Comparison of ENCODE assay signal across 13 mouse cellular contexts in genomic region chr16:44149002-44149767, GRCm38 (mm10). TPM values are rescaled to one million over a fixed set of nuclear protein-coding genes. Genes with fewer than 3 reads are reported as not detected.
DNase-seq lines count a peak whose midpoint lies in the region; ATAC-seq and TF ChIP-seq lines count a peak whose summit lies in the region.
"Had no signal": no experiment of that assay in that cellular context is flagged by ENCODE, and none has a peak within 500 bp of the region (broad histone marks: within the 10 kb centered on the region; RNA-seq: fewer than 3 reads in every experiment).

No protein-coding gene starts in this region.

- ATAC-seq in intestine, postnatal 0 days, result no peak
- ATAC-seq in intestine, embryonic 15.5 days, result no peak
- ATAC-seq in granulocyte monocyte progenitor cell, adult 5-6 weeks (replicated peaks; ENCODE audit: poor library complexity, severe bottlenecking), result peak; percentile 52
- ATAC-seq: liver, embryonic 12.5 days had no signal

- H3K27me3 ChIP-seq in intestine, postnatal 0 days (replicated peaks; ENCODE audit: control insufficient read depth, insufficient read depth, low read length), result no peaks in the 10 kb centered on the region
- no peaks in the 10 kb centered on the region for H3K27me3 ChIP-seq in intestine, embryonic 15.5 days (replicated peaks)
- H3K27me3 ChIP-seq: liver, embryonic 12.5 days had no signal

- H3K9me3 ChIP-seq in intestine, postnatal 0 days (ENCODE audit: control insufficient read depth), result no peaks in the 10 kb centered on the region
- H3K9me3 ChIP-seq in intestine, embryonic 15.5 days, result no peaks in the 10 kb centered on the region
- H3K9me3 ChIP-seq: liver, embryonic 12.5 days had no signal

- H3K36me3 ChIP-seq in intestine, postnatal 0 days (ENCODE audit: control insufficient read depth, insufficient read depth), result no peaks in the 10 kb centered on the region
- no peaks in the 10 kb centered on the region for H3K36me3 ChIP-seq in intestine, embryonic 15.5 days

- DNase-seq in retina, embryonic 14.5 days (ENCODE audit: low spot score), result peak; percentile 28
- no peak for DNase-seq in retina, postnatal 1 day
- no peak for DNase-seq in cerebellum, adult 9-10 months
- no peak for DNase-seq in ovary, postnatal 36 days (ENCODE audit: low spot score)
- DNase-seq: adrenal gland, postnatal 14 days; heart, postnatal 4 days; kidney, adult 18-20 months; thymus, adult 18-20 months had no signal

- no peak overlapping the region for H3K4me3 ChIP-seq in intestine, postnatal 0 days (ENCODE audit: low read depth, low read length)
- H3K4me3 ChIP-seq in intestine, embryonic 15.5 days (replicated peaks), result no peak overlapping the region
- H3K4me3 ChIP-seq: liver, embryonic 12.5 days had no signal

- 84% methylated on average over 1 of the region's 1 CpGs for WGBS in intestine, postnatal 0 days
- 87% methylated on average over 1 of the region's 1 CpGs for WGBS in intestine, embryonic 15.5 days

- no peak overlapping the region for H3K27ac ChIP-seq in intestine, postnatal 0 days (ENCODE audit: low read depth, low read length)
- H3K27ac ChIP-seq in intestine, embryonic 15.5 days, result no peak overlapping the region
- H3K27ac ChIP-seq: liver, embryonic 12.5 days; macrophage had no signal

- peak; percentile 50 for TF ChIP-seq CTCF in intestine, postnatal 0 days (IDR thresholded peaks at IDR 0.05; ENCODE audit: low read depth)

- H3K4me1 ChIP-seq in intestine, postnatal 0 days (replicated peaks; ENCODE audit: control insufficient read depth, insufficient read depth, low read length), result no peaks in the 10 kb centered on the region
- no peaks in the 10 kb centered on the region for H3K4me1 ChIP-seq in intestine, embryonic 15.5 days (replicated peaks)

- H3K4me2 ChIP-seq in intestine, postnatal 0 days (replicated peaks; ENCODE audit: low read depth), result no peak overlapping the region
- H3K4me2 ChIP-seq in intestine, embryonic 15.5 days (replicated peaks), result no peak overlapping the region
- H3K4me2 ChIP-seq: liver, embryonic 12.5 days had no signal

- no peak overlapping the region for H3K9ac ChIP-seq in intestine, postnatal 0 days (ENCODE audit: low read depth, low read length)
- no peak overlapping the region for H3K9ac ChIP-seq in intestine, embryonic 15.5 days
- H3K9ac ChIP-seq: liver, embryonic 12.5 days had no signal

RNA-seq across cellular contexts. Expression of gene Naa50, which starts 9.6 kb away (rescaled TPM):
- polyA plus RNA-seq in intestine, postnatal 0 days (2015; fragmentation: Nextera tagmentation; extraction: Ambion mirVana), result 38.6 and 40.1 TPM in 2 replicates
- polyA plus RNA-seq in intestine, embryonic 15.5 days (2015; fragmentation: Nextera tagmentation; extraction: Ambion mirVana), result 94.2 and 109 TPM in 2 replicates
- 91.4 and 104 TPM in 2 replicates for total RNA-seq in granulocyte monocyte progenitor cell, adult 5-6 weeks (2014; fragmentation: Nextera tagmentation)
- total RNA-seq in granulocyte monocyte progenitor cell, adult 5-6 weeks (2017), result 121 and 139 TPM in 2 replicates

RNA-seq across cellular contexts. Expression of gene Atp6v1a, which starts 9.7 kb away (rescaled TPM):
- 60.7 and 62.6 TPM in 2 replicates for polyA plus RNA-seq in intestine, postnatal 0 days (2015; fragmentation: Nextera tagmentation; extraction: Ambion mirVana)
- 61.0 and 64.0 TPM in 2 replicates for polyA plus RNA-seq in intestine, embryonic 15.5 days (2015; fragmentation: Nextera tagmentation; extraction: Ambion mirVana)
- total RNA-seq in granulocyte monocyte progenitor cell, adult 5-6 weeks (2014; fragmentation: Nextera tagmentation), result 34.9 and 41.3 TPM in 2 replicates
- 66.0 and 90.2 TPM in 2 replicates for total RNA-seq in granulocyte monocyte progenitor cell, adult 5-6 weeks (2017)

RNA-seq across cellular contexts. Expression of gene Usf3, which starts 23.9 kb away (rescaled TPM):
- polyA plus RNA-seq in intestine, postnatal 0 days (2015; fragmentation: Nextera tagmentation; extraction: Ambion mirVana), result 2.1 and 2.3 TPM in 2 replicates
- polyA plus RNA-seq in intestine, embryonic 15.5 days (2015; fragmentation: Nextera tagmentation; extraction: Ambion mirVana), result 2.6 and 3.0 TPM in 2 replicates
- total RNA-seq in granulocyte monocyte progenitor cell, adult 5-6 weeks (2014; fragmentation: Nextera tagmentation), result 19.0 and 21.3 TPM in 2 replicates
- total RNA-seq in granulocyte monocyte progenitor cell, adult 5-6 weeks (2017), result 9.1 and 10.2 TPM in 2 replicates
